Mouse (Mus musculus) C2C12 (cell line): ENCODE results near the gene Gpbp1.

Experiments
- CEBPB ChIP-seq: IDR thresholded peaks from one replicate; pipeline ENCODE4 v1.6.1; 2011; ENCODE audit warnings: low read depth, mild to moderate bottlenecking, control low read depth, moderate library complexity
- CTCF ChIP-seq: IDR thresholded peaks from one replicate; pipeline ENCODE4 v1.5.1; 2011; ENCODE audit not compliant: control insufficient read depth, insufficient read depth, insufficient read length
- FOSL1 ChIP-seq: IDR thresholded peaks from one replicate; pipeline ENCODE4 v1.8.0; 2011; ENCODE audit warnings: mild to moderate bottlenecking, low read length; ENCODE audit not compliant: poor library complexity, insufficient read depth, severe bottlenecking
- MAX ChIP-seq: IDR thresholded peaks from one replicate; pipeline ENCODE4 v1.6.1; 2011; ENCODE audit warnings: mild to moderate bottlenecking, control low read depth
- MYOD1 ChIP-seq: IDR thresholded peaks from one replicate; pipeline ENCODE4 v1.6.1; 2011; ENCODE audit warnings: low read depth; ENCODE audit not compliant: control insufficient read depth, insufficient read length
- MYOG ChIP-seq: IDR thresholded peaks from one replicate; pipeline ENCODE4 v1.6.1; 2011; ENCODE audit not compliant: control insufficient read depth, insufficient read length; ENCODE audit errors: extremely low read depth
- USF1 ChIP-seq: IDR thresholded peaks from one replicate; pipeline ENCODE4 v1.6.1; 2011; ENCODE audit warnings: low read depth, mild to moderate bottlenecking, control low read depth, moderate library complexity

- no peak for TF ChIP-seq CTCF
- TF ChIP-seq CEBPB, result no peak
- no peak for TF ChIP-seq MYOD1
- TF ChIP-seq USF1, result no peak
- TF ChIP-seq MAX, result no peak
- no peak for TF ChIP-seq FOSL1
- no peak for TF ChIP-seq MYOG
Measured at GRCm38 (mm10) chr13:111393426-111393825, 96.5 kb downstream of the Gpbp1 start.
